Mouse (Mus musculus): ENCODE data around the gene Slc36a2. TPM values are rescaled to one million over a fixed set of nuclear protein-coding genes. Genes with fewer than 3 reads are reported as not detected.

Gene Slc36a2
- total and polyA plus RNA-seq, 3 experiments = 0.04 to 0.17 TPM; not detected in 1

- Histone ChIP-seq H3K4me1 (ENCODE audit: control insufficient read depth in 1 of 2, insufficient read depth in 2 of 2) (peaks cover 29 to 75% of the 10 kb centered on the region in 2 experiments), H3K4me2 (ENCODE audit: insufficient read depth, low read depth, poor library complexity, severe bottlenecking) (no peak overlapping the region), H3K27ac (ENCODE audit: insufficient read depth, low read depth) (no peak overlapping the region), H3K4me3 (replicated peaks in 1 of 3; ENCODE audit: low read depth in 2 of 3, low read length in 2 of 3, poor library complexity in 1 of 3) (no peak overlapping the region), H3K9me3 (replicated peaks; ENCODE audit: low read length) (no peaks in the 10 kb centered on the region), H3K36me3 (replicated peaks in 1 of 2; ENCODE audit: control insufficient read depth in 1 of 2, insufficient read depth in 1 of 2, low read length in 1 of 2) (no peaks in the 10 kb centered on the region), H3K9ac (ENCODE audit: insufficient read depth, low read depth) (no peak overlapping the region), H3K27me3 (replicated peaks) (no peaks in the 10 kb centered on the region), H3K79me2 (replicated peaks; ENCODE audit: control insufficient read depth, extremely low read depth, insufficient read depth, poor library complexity, severe bottlenecking) (no peaks in the 10 kb centered on the region)
- no peak for DNase-seq (ENCODE audit: extremely low read depth)
- in situ Hi-C loops (cut with MboI; ENCODE audit: low pct_ligation_motif_present, low pct_unique_long_range_greater_than_20kb, low sequenced_read_pairs) (no loop called here), dilution Hi-C loops (cut with MboI; ENCODE audit: extremely low pct_ligation_motif_present, extremely low pct_unique_long_range_greater_than_20kb, low sequenced_read_pairs) (no loop called here)
- peak; percentile 31; the same call in 1 of the 2 replicates for TF ChIP-seq EP300 (IDR thresholded peaks at IDR 0.05; ENCODE audit: low read length)
- no peak for TF ChIP-seq ZKSCAN1 (IDR thresholded peaks at IDR 0.05; ENCODE audit: borderline replicate concordance, low read depth, low read length)
- TF ChIP-seq UBTF (IDR thresholded peaks at IDR 0.05; ENCODE audit: low read depth, low read length) = no peak
- 0 out of 2 replicates have a peak, but pooled peaks have one; percentile 19 for TF ChIP-seq IRF4 (IDR thresholded peaks at IDR 0.05; ENCODE audit: low read depth, low read length)
- no peak for TF ChIP-seq USF2 (conservative IDR thresholded peaks at IDR 0.05; ENCODE audit: low read depth, low read length)
- no peak for TF ChIP-seq ELF1 (IDR thresholded peaks at IDR 0.05; ENCODE audit: low read depth, low read length)
- TF ChIP-seq GABPA (IDR thresholded peaks at IDR 0.05; ENCODE audit: insufficient replicate concordance, low read depth, low read length) = no peak
- TF ChIP-seq JUN (IDR thresholded peaks at IDR 0.05; ENCODE audit: insufficient read depth, low read depth, low read length) = no peak
- TF ChIP-seq RCOR1 (conservative IDR thresholded peaks at IDR 0.05; ENCODE audit: low read depth, low read length) = no peak
- no peak for TF ChIP-seq CHD2 (IDR thresholded peaks at IDR 0.05; ENCODE audit: low read length)
- TF ChIP-seq JUND (conservative IDR thresholded peaks at IDR 0.05; ENCODE audit: low read depth, low read length) = no peak
Measured at GRCm38 (mm10) chr11:55133204-55133603, 51.7 kb downstream of the Slc36a2 start.

- H3K27me3 ChIP-seq (replicated peaks) = no peaks in the 10 kb centered on the region
- peak overlapping the region; percentile 55; the same call in 1 of the 2 replicates for H3K9ac ChIP-seq (ENCODE audit: insufficient read depth, low read depth)
- H3K4me2 ChIP-seq (ENCODE audit: insufficient read depth, low read depth, poor library complexity, severe bottlenecking) = peak overlapping the region; percentile 62; the same call in 1 of the 2 replicates
- no peaks in the 10 kb centered on the region for H3K36me3 ChIP-seq (replicated peaks in 1 of 2; ENCODE audit: control insufficient read depth in 1 of 2, insufficient read depth in 1 of 2, low read length in 1 of 2)
- H3K9me3 ChIP-seq (replicated peaks; ENCODE audit: low read length) = no peaks in the 10 kb centered on the region
- DNase-seq (ENCODE audit: extremely low read depth) = peak; percentile 76
- peaks cover 27 to 70% of the 10 kb centered on the region in 2 experiments for H3K4me1 ChIP-seq (ENCODE audit: control insufficient read depth in 1 of 2, insufficient read depth in 2 of 2)
- H3K79me2 ChIP-seq (replicated peaks; ENCODE audit: control insufficient read depth, extremely low read depth, insufficient read depth, poor library complexity, severe bottlenecking) = no peaks in the 10 kb centered on the region
- dilution Hi-C loops (cut with MboI; ENCODE audit: extremely low pct_ligation_motif_present, extremely low pct_unique_long_range_greater_than_20kb, low sequenced_read_pairs) (no loop called here), in situ Hi-C loops (cut with MboI; ENCODE audit: low pct_ligation_motif_present, low pct_unique_long_range_greater_than_20kb, low sequenced_read_pairs) (no loop called here)
- no peak overlapping the region for H3K4me3 ChIP-seq (replicated peaks in 1 of 3; ENCODE audit: low read depth in 2 of 3, low read length in 2 of 3, poor library complexity in 1 of 3)
- peak overlapping the region; percentile 94 for H3K27ac ChIP-seq (ENCODE audit: insufficient read depth, low read depth)
- TF ChIP-seq HCFC1 (IDR thresholded peaks at IDR 0.05; ENCODE audit: low read depth, low read length) (no peak), ELF1 (IDR thresholded peaks at IDR 0.05; ENCODE audit: low read depth, low read length) (peak; percentile 49; the same call in 1 of the 2 replicates), USF2 (conservative IDR thresholded peaks at IDR 0.05; ENCODE audit: low read depth, low read length) (no peak), GABPA (IDR thresholded peaks at IDR 0.05; ENCODE audit: insufficient replicate concordance, low read depth, low read length) (no peak), JUN (IDR thresholded peaks at IDR 0.05; ENCODE audit: insufficient read depth, low read depth, low read length) (peak; percentile 100), EP300 (IDR thresholded peaks at IDR 0.05; ENCODE audit: low read length) (peak; percentile 98), UBTF (IDR thresholded peaks at IDR 0.05; ENCODE audit: low read depth, low read length) (no peak), MAZ (IDR thresholded peaks at IDR 0.05; ENCODE audit: low read depth, low read length) (no peak), ZMIZ1 (IDR thresholded peaks at IDR 0.05; ENCODE audit: low read depth, low read length) (no peak), SMC3 (IDR thresholded peaks at IDR 0.05; ENCODE audit: low read depth, low read length) (no peak), MAFK (IDR thresholded peaks at IDR 0.05; ENCODE audit: insufficient replicate concordance, low read length) (peak; percentile 55; the same call in 1 of the 2 replicates), E2F4 (IDR thresholded peaks at IDR 0.05; ENCODE audit: insufficient replicate concordance, low read depth, low read length) (no peak), MAX (IDR thresholded peaks at IDR 0.05; ENCODE audit: low read length) (peak; percentile 65; the same call in 1 of the 2 replicates), NRF1 (IDR thresholded peaks at IDR 0.05; ENCODE audit: low read depth, low read length) (no peak), RAD21 (IDR thresholded peaks at IDR 0.05; ENCODE audit: low read depth, low read length) (no peak), TCF12 (IDR thresholded peaks at IDR 0.05; ENCODE audit: low read depth, low read length) (peak; percentile 64), CTCF (conservative IDR thresholded peaks at IDR 0.05 in 1 of 2, IDR thresholded peaks at IDR 0.05 in 1 of 2; ENCODE audit: low read depth in 2 of 2, low read length in 2 of 2) (no peak), ZNF384 (IDR thresholded peaks at IDR 0.05; ENCODE audit: low read depth, low read length) (no peak), SIN3A (IDR thresholded peaks at IDR 0.05; ENCODE audit: low read length) (peak; percentile 56; the same call in 1 of the 2 replicates), ZC3H11A (IDR thresholded peaks at IDR 0.05; ENCODE audit: low read depth, low read length) (no peak), KAT2A (IDR thresholded peaks at IDR 0.05; ENCODE audit: insufficient replicate concordance, low read length) (no peak), MXI1 (IDR thresholded peaks at IDR 0.05; ENCODE audit: low read depth, low read length) (no peak), CHD2 (IDR thresholded peaks at IDR 0.05; ENCODE audit: low read length) (peak; percentile 72), MEF2A (IDR thresholded peaks at IDR 0.05; ENCODE audit: borderline replicate concordance, low read depth, low read length) (peak; percentile 92), TBP (conservative IDR thresholded peaks at IDR 0.05; ENCODE audit: low read depth, low read length) (0 out of 2 replicates have a peak, but pooled peaks have one; percentile 32), POLR2A (IDR thresholded peaks at IDR 0.05; ENCODE audit: low read depth, low read length) (no peak), JUND (conservative IDR thresholded peaks at IDR 0.05; ENCODE audit: low read depth, low read length) (peak; percentile 100), MYC (IDR thresholded peaks at IDR 0.05; ENCODE audit: low read depth, low read length) (peak; percentile 49)
Measured at GRCm38 (mm10) chr11:55131946-55132345, 52.9 kb downstream of the Slc36a2 start.
